Mouse (Mus musculus) cerebellum, postnatal 4 days (tissue): ENCODE measurements at regions not wholly inside any gene's neighbourhood (a gene's known extent, or its start where the extent isn't known, plus 50 kb on each side); places are given as distances from the start of the nearest gene placed in this dataset.

Source experiments
- DNase-seq, 2 experiments: peaks; one replicate each; pipeline ENCODE4 v3.0.0; 2022; ENCODE audit warnings: low spot score in 2 of 2, mixed read lengths in 1 of 2

- DNase-seq = no peak
These were observed 133.6 kb downstream of the Papss1 start for GRCm38 (mm10) chr3:131698070-131698750.

- peak in 1 of 2 experiments; percentile 9 for DNase-seq
These were observed 138.6 kb downstream of the Papss1 start for GRCm38 (mm10) chr3:131703134-131703533.

GRCm38 (mm10) chr3:131713532-131713931, 149.0 kb downstream of the Papss1 start:
- no peak for DNase-seq

- DNase-seq = no peak
These were observed 154.2 kb downstream of the Papss1 start for GRCm38 (mm10) chr3:131718761-131719160.

GRCm38 (mm10) chr3:131728618-131729017, 164.1 kb downstream of the Papss1 start:
- no peak for DNase-seq

- DNase-seq = no peak
These were observed 169.7 kb downstream of the Papss1 start for GRCm38 (mm10) chr3:131734226-131734625.

- DNase-seq = peak in 1 of 2 experiments; percentile 19
These were observed 172.9 kb downstream of the Papss1 start for GRCm38 (mm10) chr3:131737461-131737860.

GRCm38 (mm10) chr3:131737953-131738598, 173.5 kb downstream of the Papss1 start:
- no peak for DNase-seq

GRCm38 (mm10) chr3:131755537-131755936, 191.0 kb downstream of the Papss1 start:
- no peak for DNase-seq

GRCm38 (mm10) chr3:131756126-131756525, 191.6 kb downstream of the Papss1 start:
- no peak for DNase-seq

- DNase-seq = no peak
These were observed 205.4 kb downstream of the Papss1 start for GRCm38 (mm10) chr3:131769976-131770375.

GRCm38 (mm10) chr3:131770486-131770885, 205.9 kb downstream of the Papss1 start:
- DNase-seq = no peak

GRCm38 (mm10) chr3:131771863-131772546, 207.4 kb downstream of the Papss1 start:
- no peak for DNase-seq

GRCm38 (mm10) chr3:131772593-131772992, 208.0 kb downstream of the Papss1 start:
- DNase-seq = no peak

GRCm38 (mm10) chr3:131775431-131775830, 210.9 kb downstream of the Papss1 start:
- DNase-seq = no peak

- DNase-seq = no peak
These were observed 212.1 kb downstream of the Papss1 start for GRCm38 (mm10) chr3:131776650-131777049.

- DNase-seq = no peak
These were observed 215.2 kb downstream of the Papss1 start for GRCm38 (mm10) chr3:131779803-131780202.

- DNase-seq = no peak
These were observed 221.0 kb downstream of the Papss1 start for GRCm38 (mm10) chr3:131785524-131785923.

- DNase-seq = no peak
These were observed 223.8 kb downstream of the Papss1 start for GRCm38 (mm10) chr3:131788321-131788720.

GRCm38 (mm10) chr3:131789177-131789576, 224.6 kb downstream of the Papss1 start:
- no peak for DNase-seq

GRCm38 (mm10) chr3:131794056-131794455, 229.5 kb downstream of the Papss1 start:
- no peak for DNase-seq

GRCm38 (mm10) chr3:131795108-131796005, 230.8 kb downstream of the Papss1 start:
- DNase-seq = no peak
